Mouse (Mus musculus) midbrain, embryonic 11.5 days (tissue): ENCODE measurements at regions not wholly inside any gene's neighbourhood (a gene's known extent, or its start where the extent isn't known, plus 50 kb on each side); places are given as distances from the start of the nearest gene placed in this dataset.

Experiments
- ATAC-seq: fragments of 200-750 bp; cut with Nextera tagmentation; 2 replicates; pipeline ENCODE4 v1.8.0; 2017; ENCODE audit warnings: moderate TSS enrichment, moderate library complexity; ENCODE audit not compliant: low FRiP score
- DNase-seq: peaks from one replicate; pipeline ENCODE4 v3.0.0; 2015; ENCODE audit warnings: low spot score; ENCODE audit errors: missing footprints
- H3K27ac ChIP-seq: fragments of 300-500 bp; sonication (generic); 2 replicates; pipeline ENCODE4 v1.5.1; 2014; ENCODE audit warnings: low read depth, low read length
- H3K27me3 ChIP-seq: fragments of 300-500 bp; sonication (generic); 2 replicates; pipeline ENCODE4 v1.6.1; 2014; ENCODE audit warnings: mild to moderate bottlenecking, low read length, moderate library complexity, mixed read lengths; ENCODE audit not compliant: control insufficient read depth, insufficient read depth
- H3K36me3 ChIP-seq: fragments of 300-500 bp; sonication (generic); 2 replicates; pipeline ENCODE4 v1.6.1; 2014; ENCODE audit warnings: mild to moderate bottlenecking, low read length, moderate library complexity, mixed read lengths; ENCODE audit not compliant: control insufficient read depth, insufficient read depth
- H3K4me1 ChIP-seq: fragments of 300-500 bp; sonication (generic); 2 replicates; pipeline ENCODE4 v1.6.1; 2014; ENCODE audit warnings: low read length; ENCODE audit not compliant: control insufficient read depth, insufficient read depth
- H3K4me2 ChIP-seq: fragments of 300-500 bp; sonication (generic); 2 replicates; pipeline ENCODE4 v1.6.1; 2014; ENCODE audit warnings: mild to moderate bottlenecking, moderate library complexity
- H3K4me3 ChIP-seq: fragments of 300-500 bp; sonication (generic); 2 replicates; pipeline ENCODE4 v1.5.1; 2014; ENCODE audit warnings: low read depth, low read length
- H3K9ac ChIP-seq: fragments of 300-500 bp; sonication (generic); 2 replicates; pipeline ENCODE4 v1.6.1; 2014; ENCODE audit warnings: low read length
- H3K9me3 ChIP-seq: fragments of 300-500 bp; sonication (generic); 2 replicates; pipeline ENCODE4 v1.6.1; 2016; ENCODE audit warnings: low read length; ENCODE audit not compliant: control insufficient read depth
- WGBS: fragments of 180-500 bp; shearing (Covaris S2); extraction: QIAGEN DNeasy Blood & Tissue Kit; methylation state at CpG from one replicate; pipeline ENCODE4 v1.1.7; 2014; 5-methylcytosine and 5-hydroxymethylcytosine counted together

GRCm38 (mm10) chr1:72944221-72944620 lies 69.5 kb upstream of the Igfbp5 start:
- Histone ChIP-seq H3K36me3 (no peaks in the 10 kb centered on the region), H3K27me3 (no peaks in the 10 kb centered on the region), H3K4me3 (no peak overlapping the region), H3K9ac (no peak overlapping the region), H3K27ac (no peak overlapping the region), H3K4me2 (no peak overlapping the region), H3K4me1 (peaks cover 12% of the 10 kb centered on the region), H3K9me3 (no peaks in the 10 kb centered on the region)
- ATAC-seq, result no peak
- 43% methylated on average over 3 of the region's 3 CpGs for WGBS
- DNase-seq, result no peak

DNA sequence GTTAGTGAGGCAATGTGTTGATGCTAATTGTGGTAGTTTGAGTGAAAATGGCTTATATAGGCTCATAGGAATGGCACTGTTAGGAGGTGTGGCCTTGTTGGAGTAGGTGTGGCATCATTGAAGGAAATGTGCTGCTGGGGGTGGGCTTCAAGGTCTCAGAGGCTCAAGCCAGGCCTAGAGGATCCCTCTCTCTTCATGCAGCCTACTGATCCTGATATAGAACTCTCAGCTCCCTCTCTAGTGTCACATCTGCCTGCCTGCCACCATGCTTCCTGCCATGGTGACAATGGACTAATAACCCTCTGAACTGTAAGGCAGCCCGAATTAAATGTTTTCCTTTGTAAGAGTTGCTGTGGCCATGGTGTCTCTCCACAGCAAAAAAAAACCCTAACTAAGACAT lies 68.4 kb upstream of the Igfbp5 start:
- no peaks in the 10 kb centered on the region for H3K9me3 ChIP-seq
- DNase-seq, result no peak
- WGBS, result 82% methylated on average over 1 of the region's 1 CpGs
- H3K9ac ChIP-seq, result no peak overlapping the region
- peaks cover 12% of the 10 kb centered on the region for H3K4me1 ChIP-seq
- no peak overlapping the region for H3K4me3 ChIP-seq
- no peaks in the 10 kb centered on the region for H3K27me3 ChIP-seq
- ATAC-seq, result no peak
- no peaks in the 10 kb centered on the region for H3K36me3 ChIP-seq
- H3K27ac ChIP-seq, result no peak overlapping the region
- H3K4me2 ChIP-seq, result no peak overlapping the region

GRCm38 (mm10) chr1:72942351-72942750 lies 67.7 kb upstream of the Igfbp5 start:
- WGBS, result 90% methylated on average over 9 of the region's 9 CpGs
- DNase-seq, result no peak
- H3K27me3 ChIP-seq, result no peaks in the 10 kb centered on the region
- H3K4me2 ChIP-seq, result no peak overlapping the region
- H3K4me1 ChIP-seq, result peaks cover 12% of the 10 kb centered on the region
- H3K4me3 ChIP-seq, result no peak overlapping the region
- H3K9ac ChIP-seq, result no peak overlapping the region
- H3K27ac ChIP-seq, result no peak overlapping the region
- no peak for ATAC-seq
- H3K9me3 ChIP-seq, result no peaks in the 10 kb centered on the region
- no peaks in the 10 kb centered on the region for H3K36me3 ChIP-seq

DNA sequence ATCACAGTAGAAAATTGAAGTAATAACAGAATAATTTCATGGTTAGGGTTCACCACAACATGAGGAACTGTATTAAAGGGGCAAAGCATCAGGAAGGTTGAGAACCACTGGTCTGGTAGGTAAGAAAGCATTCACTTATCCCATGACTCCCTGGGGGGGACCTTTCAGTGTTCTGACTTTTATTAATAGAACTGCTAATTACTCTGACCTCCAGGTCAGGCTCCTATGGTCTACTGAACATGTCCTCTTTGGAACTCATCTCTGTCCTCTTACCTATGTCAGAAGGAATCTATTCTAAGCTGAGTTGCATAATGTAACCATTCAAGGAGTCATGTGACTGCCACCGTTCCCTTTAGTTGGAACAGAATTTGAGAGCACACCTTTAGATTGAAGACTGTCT lies 65.3 kb upstream of the Igfbp5 start:
- ATAC-seq, result no peak
- no peak overlapping the region for H3K9ac ChIP-seq

DNA sequence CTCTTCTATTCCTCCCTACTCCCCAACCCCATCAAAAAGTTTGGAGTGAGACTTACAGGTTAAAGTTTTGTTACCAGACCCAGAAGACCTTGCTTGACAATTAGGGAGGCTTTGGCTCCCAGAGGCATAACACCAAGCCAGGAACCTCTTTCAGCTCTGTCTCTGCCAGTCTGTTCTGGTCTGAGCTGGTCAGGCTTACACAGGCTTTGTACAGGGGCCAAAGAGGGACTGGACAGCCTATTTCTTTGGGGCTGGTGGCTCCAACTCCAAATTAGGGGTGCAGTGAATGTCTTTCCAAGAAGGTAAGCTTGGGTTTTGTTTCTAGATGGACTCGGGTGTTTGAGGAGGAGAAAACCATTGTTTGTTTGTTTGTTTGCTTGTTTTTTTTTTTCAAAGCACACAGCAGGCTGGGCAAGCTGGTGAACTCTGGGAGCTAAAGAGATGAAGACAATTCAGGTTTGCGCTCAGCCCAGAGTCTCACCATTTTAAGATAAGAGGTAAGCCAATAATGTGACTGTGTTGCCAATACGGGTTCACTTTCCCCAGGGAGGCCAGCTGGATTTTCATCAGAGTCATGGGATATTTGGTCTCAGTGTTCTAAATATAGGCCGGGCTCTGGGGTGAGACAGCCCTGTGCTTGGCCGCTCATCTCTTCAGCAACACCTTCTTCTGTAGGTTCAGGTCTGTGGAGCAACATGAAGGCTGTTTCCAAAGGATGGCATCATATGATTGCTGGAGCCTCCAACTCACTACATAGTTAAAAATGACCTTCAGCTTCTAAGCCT lies 62.2 kb upstream of the Igfbp5 start:
- H3K4me2 ChIP-seq, result no peak overlapping the region
- 83% methylated on average over 5 of the region's 5 CpGs for WGBS
- H3K27ac ChIP-seq, result no peak overlapping the region
- no peak overlapping the region for H3K9ac ChIP-seq
- no peaks in the 10 kb centered on the region for H3K36me3 ChIP-seq
- ATAC-seq (no peak), DNase-seq (no peak)
- no peaks in the 10 kb centered on the region for H3K27me3 ChIP-seq
- H3K9me3 ChIP-seq, result no peaks in the 10 kb centered on the region
- no peaks in the 10 kb centered on the region for H3K4me1 ChIP-seq
- H3K4me3 ChIP-seq, result no peak overlapping the region

More for the DNA sequence above, 65.3 kb upstream of the Igfbp5 start:
- peaks cover 3% of the 10 kb centered on the region; the same call in 1 of the 2 replicates for H3K4me1 ChIP-seq
- H3K4me2 ChIP-seq, result no peak overlapping the region
- H3K9me3 ChIP-seq, result no peaks in the 10 kb centered on the region
- DNase-seq, result no peak
- H3K27me3 ChIP-seq, result no peaks in the 10 kb centered on the region
- no peak overlapping the region for H3K4me3 ChIP-seq
- H3K27ac ChIP-seq, result no peak overlapping the region
- no peaks in the 10 kb centered on the region for H3K36me3 ChIP-seq
- WGBS, result 95% methylated on average over 1 of the region's 1 CpGs

DNA sequence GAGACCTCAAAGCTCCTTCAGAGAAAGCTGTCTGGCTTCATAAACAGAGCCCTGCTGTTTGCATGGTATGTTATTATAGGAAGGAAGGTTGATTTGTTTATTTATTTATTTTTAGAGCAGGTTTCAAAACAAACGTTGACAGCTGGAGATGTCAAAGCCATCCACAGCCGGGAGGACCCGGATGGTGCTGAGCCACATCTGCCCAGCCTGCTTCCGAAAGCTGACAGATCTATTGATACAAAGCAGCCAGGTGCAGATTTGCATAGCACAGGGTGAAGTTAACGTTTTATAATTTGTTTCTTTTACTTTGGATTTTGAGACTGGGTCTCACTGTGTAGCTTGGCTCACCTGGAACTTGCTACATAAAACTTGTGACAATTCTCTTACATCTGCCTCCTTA lies 61.5 kb upstream of the Igfbp5 start:
- H3K36me3 ChIP-seq, result no peaks in the 10 kb centered on the region
- H3K4me1 ChIP-seq, result no peaks in the 10 kb centered on the region
- H3K4me2 ChIP-seq, result no peak overlapping the region
- ATAC-seq, result no peak
- H3K27me3 ChIP-seq, result no peaks in the 10 kb centered on the region
- H3K9ac ChIP-seq, result no peak overlapping the region
- H3K27ac ChIP-seq, result no peak overlapping the region
- no peak for DNase-seq
- 65% methylated on average over 5 of the region's 5 CpGs for WGBS
- no peak overlapping the region for H3K4me3 ChIP-seq
- no peaks in the 10 kb centered on the region for H3K9me3 ChIP-seq

- H3K36me3 ChIP-seq, result no peaks in the 10 kb centered on the region
- no peak overlapping the region for H3K4me2 ChIP-seq
- H3K27ac ChIP-seq, result no peak overlapping the region
- no peaks in the 10 kb centered on the region for H3K9me3 ChIP-seq
- WGBS, result 84% methylated on average over 4 of the region's 4 CpGs
- ATAC-seq (no peak), DNase-seq (no peak)
- H3K4me1 ChIP-seq, result no peaks in the 10 kb centered on the region
- H3K27me3 ChIP-seq, result no peaks in the 10 kb centered on the region
- no peak overlapping the region for H3K9ac ChIP-seq
- no peak overlapping the region for H3K4me3 ChIP-seq
These were observed 60.4 kb upstream of the Igfbp5 start for GRCm38 (mm10) chr1:72935084-72935483.

- H3K9ac ChIP-seq, result no peak overlapping the region
- WGBS, result 89% methylated on average over 4 of the region's 4 CpGs
- no peaks in the 10 kb centered on the region for H3K36me3 ChIP-seq
- ATAC-seq (no peak), DNase-seq (no peak)
- no peaks in the 10 kb centered on the region for H3K9me3 ChIP-seq
- no peak overlapping the region for H3K27ac ChIP-seq
- no peak overlapping the region for H3K4me3 ChIP-seq
- H3K4me2 ChIP-seq, result no peak overlapping the region
- no peaks in the 10 kb centered on the region for H3K27me3 ChIP-seq
- H3K4me1 ChIP-seq, result no peaks in the 10 kb centered on the region
These were observed 55.1 kb upstream of the Igfbp5 start for GRCm38 (mm10) chr1:72929774-72930173.
